Mouse (Mus musculus): ENCODE results near the gene Atxn1.

DNA sequence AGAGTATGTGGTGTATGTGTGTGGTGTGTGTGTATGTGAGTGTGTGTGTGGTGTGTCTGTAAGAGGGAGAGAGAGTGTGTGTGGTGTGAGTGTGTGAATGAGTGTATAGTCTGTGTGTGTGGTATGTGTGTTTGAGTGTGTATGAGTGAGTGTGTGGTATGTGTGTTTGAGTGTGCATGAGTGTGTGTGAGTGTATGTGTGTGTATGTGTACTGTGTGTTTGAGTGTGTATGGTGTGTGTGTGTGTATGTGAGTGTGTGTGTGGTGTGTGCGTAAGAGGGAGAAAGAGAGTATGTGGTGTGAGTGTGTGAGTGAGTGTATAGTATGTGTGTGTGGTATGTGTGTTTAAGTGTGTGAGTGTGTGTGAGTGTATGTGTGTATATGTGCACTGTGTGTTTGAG is 41.7 kb downstream of the Atxn1 start:
- no peak for TF ChIP-seq POLR2A (IDR thresholded peaks at IDR 0.05; ENCODE audit: borderline replicate concordance, low read depth, low read length)
- no peak for TF ChIP-seq CTCF (IDR thresholded peaks at IDR 0.05; ENCODE audit: low read depth, low read length)
